Mouse (Mus musculus) liver (tissue): ENCODE measurements around the gene Gm11011.

Experiments
- DNase-seq: peaks from one replicate; pipeline ENCODE4 v3.0.0-alpha.2; 2020; ENCODE audit warnings: mixed read lengths

Gene Gm11011

DNA sequence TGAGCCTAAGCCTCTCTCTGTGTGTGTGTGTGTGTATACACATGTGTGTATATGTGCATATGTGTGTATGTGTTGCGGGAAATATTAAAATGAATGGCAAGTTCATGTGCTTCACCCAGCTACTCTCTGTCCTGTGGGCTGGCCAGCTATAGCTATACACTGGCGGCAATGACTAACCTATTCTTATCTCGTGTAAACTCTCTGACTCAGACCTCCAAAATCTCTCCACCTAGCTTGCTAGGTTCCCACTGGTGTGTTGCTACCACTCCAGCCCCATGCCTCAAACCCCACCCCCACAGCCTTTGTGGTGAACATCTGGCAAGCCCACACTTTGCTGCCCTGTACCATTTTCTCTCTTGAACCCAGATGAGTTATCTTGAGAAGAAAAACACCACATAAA, 857 bp downstream of the Gm11011 start:
- no peak for DNase-seq

DNA sequence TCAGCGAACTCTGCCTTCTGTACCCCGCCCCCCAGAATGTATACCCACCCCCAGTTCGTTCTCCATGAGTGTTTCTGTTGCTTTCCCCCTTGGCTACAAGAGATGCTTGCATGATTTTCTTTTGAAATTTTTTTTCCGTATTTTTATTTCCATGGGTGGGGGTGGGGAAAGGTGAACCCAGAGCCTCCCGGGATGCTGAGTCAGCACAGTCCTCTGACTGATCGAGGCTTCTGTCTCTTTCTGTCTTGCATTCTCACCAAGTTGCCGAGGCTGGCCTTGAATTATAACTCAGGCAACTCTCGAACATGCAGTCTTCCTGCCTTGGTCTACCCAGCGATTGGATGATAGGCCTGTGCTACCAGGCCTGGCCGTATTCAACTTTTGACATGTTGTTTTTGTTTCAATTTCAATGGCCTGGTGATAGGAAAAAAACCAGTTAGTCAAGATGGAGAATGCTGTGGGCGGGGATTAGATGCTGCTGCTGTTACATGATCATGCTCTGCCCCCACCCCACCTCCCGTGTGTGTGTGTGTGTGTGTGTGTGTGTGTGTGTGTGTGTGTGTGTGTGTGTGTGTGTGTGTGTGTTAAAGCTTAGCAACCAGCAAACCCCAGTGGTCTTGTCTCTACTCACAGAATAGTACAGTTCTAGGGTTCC, 1.8 kb downstream of the Gm11011 start:
- DNase-seq, result no peak

DNA sequence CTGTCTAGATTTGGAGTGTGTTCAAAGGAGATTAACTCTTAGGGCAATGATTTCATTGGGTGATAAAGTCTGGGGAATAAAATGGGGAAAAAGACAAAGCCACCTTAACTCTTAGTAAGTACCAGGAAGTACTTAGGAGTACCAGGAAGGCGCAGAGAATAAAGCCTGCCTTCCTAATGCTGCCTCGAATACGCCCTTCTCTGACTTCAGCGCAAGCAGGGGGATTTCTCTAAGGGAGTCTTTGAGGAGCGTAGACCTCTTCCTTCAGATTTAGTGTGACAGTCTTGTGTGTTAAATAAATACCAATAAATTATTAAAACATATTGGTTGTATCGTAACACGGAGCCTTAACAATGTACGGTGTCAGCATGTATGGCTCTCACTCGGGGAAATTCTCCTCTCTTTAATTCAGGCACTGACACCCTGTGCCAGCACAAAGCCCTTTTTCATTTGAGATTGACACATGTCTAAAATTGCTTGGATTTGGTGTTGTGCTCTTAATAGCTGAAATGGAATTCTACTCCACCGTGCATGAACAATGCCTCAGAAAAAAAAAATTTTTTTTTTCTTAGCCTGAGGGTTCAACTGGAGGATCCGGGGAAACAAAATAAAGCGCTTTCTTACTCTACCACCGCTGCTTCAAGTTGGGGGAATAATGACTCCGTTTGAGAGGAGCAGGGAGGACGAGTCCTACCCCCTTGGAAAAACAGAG, 2.6 kb downstream of the Gm11011 start:
- DNase-seq, result no peak

DNA sequence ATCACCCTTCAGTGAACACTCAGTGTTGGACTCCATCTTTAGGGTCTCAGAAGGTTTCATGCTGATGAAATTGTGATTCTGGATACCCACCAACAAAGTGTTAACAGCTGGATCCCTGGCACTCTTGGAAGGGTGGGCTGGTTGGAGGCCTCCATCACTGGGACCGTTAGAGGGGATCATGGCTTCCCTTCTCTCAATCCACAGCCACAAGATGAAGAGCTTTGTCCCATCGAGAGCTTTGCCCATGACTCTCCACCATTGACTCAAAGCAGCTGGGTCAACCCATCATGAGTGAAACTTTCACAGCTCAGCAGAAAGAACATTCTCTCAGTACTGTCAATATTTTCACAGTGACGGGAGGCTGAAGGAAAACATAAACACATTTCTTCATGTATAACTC, 4.1 kb downstream of the Gm11011 start:
- no peak for DNase-seq

DNA sequence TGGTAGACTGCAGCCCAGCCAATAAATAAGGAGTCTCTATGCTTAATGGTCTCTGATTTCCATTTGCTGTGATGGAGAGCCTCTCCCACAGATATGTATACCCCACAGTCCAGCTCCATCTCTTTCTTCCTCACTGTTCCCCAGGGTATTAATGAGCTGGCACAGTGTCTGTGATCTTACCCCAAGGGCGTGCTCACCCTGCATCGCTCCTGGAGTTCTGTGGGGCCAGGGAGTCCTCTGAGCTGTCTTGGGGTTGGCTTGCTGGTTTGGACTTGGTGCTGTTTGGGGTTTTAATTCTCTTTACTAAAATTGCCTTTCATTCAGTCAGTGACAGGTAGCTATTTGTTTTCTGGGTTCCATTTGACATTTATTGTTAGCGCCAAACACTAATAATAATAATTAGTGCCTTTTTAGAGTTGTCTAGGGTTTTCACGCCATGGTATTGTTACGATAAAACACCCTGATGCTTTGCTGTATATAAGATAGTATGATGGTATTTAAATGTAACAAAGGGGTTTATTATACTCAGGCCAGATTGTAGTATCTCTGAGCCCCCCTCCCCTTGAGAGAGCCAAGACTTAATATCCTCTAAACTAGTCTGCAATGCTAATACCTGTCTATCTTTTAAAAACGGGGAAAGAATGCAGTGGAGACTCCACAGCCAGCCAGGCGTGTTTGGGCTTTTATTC, 9.9 kb downstream of the Gm11011 start:
- no peak for DNase-seq

DNA sequence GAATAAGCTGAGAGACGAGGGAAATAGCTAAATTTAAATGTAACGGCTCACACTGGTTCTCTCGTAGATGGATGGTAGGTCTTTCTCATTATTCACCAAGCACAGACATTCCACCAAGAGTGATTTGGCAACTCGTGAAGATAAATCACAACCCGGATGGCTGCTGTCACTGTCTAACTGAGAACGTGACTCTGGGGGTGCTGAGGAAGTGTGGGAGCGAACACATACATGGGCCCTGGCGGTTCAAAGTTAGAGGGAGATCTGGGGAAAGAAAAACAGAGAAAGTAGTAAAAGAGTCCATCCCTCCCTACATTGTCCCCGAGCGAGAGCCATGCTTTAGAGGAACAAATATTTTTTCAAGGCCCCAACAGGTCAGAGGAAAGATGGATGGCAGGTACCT, 17.5 kb downstream of the Gm11011 start:
- no peak for DNase-seq

DNA sequence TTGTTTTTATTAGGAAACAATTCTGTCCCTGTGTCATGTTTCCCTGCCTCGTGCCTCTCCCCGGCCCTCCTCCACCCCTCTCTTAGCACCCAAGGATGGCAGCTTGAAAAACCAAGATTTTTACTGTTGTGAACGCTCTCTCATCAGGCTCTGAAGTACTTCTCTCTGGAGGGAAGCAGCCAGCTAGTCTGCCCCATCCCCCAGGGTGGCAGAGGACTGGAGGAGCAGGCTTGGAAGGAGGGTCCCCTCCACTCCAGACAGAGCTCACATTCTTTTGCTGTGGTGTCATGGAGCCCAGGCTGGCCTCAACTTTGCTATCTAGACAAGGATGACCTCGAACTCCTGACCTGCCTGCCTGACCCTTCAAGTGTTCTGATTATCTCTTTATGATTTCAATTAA, 21.4 kb downstream of the Gm11011 start:
- DNase-seq, result no peak

DNA sequence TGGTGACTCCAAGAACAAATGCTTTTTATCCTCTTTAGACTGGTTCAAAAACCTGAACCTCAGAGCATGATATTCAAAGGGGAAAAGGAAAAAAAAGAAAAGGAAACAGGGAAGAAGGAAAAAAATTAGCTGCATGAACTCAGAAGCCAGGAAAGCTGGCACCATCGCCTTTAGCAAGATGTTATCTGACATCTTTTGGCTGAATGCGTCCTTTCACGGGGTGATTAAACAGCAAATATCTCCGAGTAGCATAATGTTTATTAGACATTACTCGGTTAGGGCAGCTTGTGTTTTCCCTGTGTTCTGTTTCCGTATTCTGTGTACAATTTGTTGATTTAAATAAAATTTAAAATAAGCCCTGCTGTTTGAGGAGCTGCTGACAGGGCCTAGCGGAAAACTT, 21.8 kb downstream of the Gm11011 start:
- DNase-seq, result no peak

DNA sequence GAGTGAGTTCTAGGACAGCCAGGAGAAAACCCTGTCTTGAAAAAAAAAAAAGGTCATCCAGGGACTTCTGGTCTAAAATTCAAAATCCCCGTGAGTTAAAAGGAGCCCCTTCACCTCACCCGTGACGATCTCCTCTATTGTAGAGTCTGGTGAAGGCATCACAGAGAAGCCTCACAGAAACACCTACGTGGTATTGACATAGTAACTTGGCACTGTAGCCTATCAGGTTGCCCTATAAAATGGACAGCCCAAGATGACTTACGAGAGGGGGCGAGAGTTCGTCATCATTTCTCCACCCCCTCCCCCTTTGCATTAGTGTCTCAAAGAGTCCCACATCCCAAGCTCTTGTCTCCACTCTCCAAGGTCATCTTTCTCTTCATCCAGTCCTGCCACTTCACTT, 41.9 kb downstream of the Gm11011 start:
- DNase-seq, result no peak

DNA sequence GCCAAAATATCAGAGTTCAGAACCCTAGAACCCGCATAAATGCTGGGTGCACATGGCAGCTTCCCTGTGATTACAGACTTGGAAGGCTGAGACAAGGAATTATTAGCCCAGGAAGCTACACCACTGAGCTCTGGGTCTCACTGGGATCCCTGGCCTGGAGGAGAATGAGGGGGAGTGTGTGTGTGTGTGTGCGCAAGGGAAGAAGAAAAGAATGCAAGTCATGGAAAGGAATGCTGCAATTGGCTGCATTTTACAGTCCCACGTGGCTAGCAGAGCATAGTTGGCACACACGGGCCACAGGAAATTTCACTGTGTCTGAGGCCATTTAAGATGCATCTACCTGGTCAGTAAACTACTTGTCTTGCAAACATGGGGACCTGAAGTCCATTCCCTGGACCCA, 48.6 kb downstream of the Gm11011 start:
- no peak for DNase-seq
